Mouse (Mus musculus) myocyte (in vitro differentiated cells): ENCODE data around the gene Rgl1. TPM values are rescaled to one million over a fixed set of nuclear protein-coding genes. Genes with fewer than 3 reads are reported as not detected.

Experiments used
- H3K27me3 ChIP-seq: one replicate; pipeline ENCODE4 v1.6.1; 2011; ENCODE audit not compliant: control insufficient read depth, insufficient read depth, insufficient read length
- H3K36me3 ChIP-seq: one replicate; pipeline ENCODE4 v1.6.1; 2011; ENCODE audit not compliant: control insufficient read depth, insufficient read depth
- H3K4me2 ChIP-seq: one replicate; pipeline ENCODE4 v1.6.1; 2011; ENCODE audit warnings: low read depth, control low read depth
- H3K4me3 ChIP-seq: one replicate; pipeline ENCODE4 v1.5.1; 2011; ENCODE audit warnings: mild to moderate bottlenecking, control low read depth, moderate library complexity
- H3K79me2 ChIP-seq: one replicate; pipeline ENCODE4 v1.6.1; 2011; ENCODE audit not compliant: control insufficient read depth, insufficient read depth
- H3ac ChIP-seq: one replicate; pipeline ENCODE4 v1.6.1; 2011; ENCODE audit not compliant: control insufficient read depth, insufficient read length
- CEBPB ChIP-seq: IDR thresholded peaks from 2 replicates; pipeline ENCODE4 v1.6.1; 2011; ENCODE audit warnings: mild to moderate bottlenecking, moderate library complexity; ENCODE audit not compliant: poor library complexity, insufficient read depth, severe bottlenecking
- E2F4 ChIP-seq: IDR thresholded peaks from one replicate; pipeline ENCODE4 v1.6.1; 2011; ENCODE audit warnings: mild to moderate bottlenecking, control low read depth, moderate library complexity; ENCODE audit not compliant: insufficient read depth
- MAX ChIP-seq: IDR thresholded peaks from one replicate; pipeline ENCODE4 v1.6.1; 2011; ENCODE audit warnings: low read depth, mild to moderate bottlenecking, control low read depth
- MYOD1 ChIP-seq, 3 experiments: IDR thresholded peaks; one replicate each; pipeline ENCODE4 v1.6.1; 2011; ENCODE audit warnings: control low read depth in 2 of 3, low read depth in 2 of 3, mild to moderate bottlenecking in 2 of 3, moderate library complexity in 1 of 3; ENCODE audit not compliant: insufficient read length in 2 of 3, control insufficient read depth in 1 of 3
- MYOG ChIP-seq, 3 experiments: IDR thresholded peaks; one replicate each; pipeline ENCODE4 v1.6.1; 2011; ENCODE audit warnings: control low read depth in 2 of 3, low read depth in 2 of 3, mild to moderate bottlenecking in 2 of 3; ENCODE audit not compliant: insufficient read length in 2 of 3, control insufficient read depth in 1 of 3, insufficient read depth in 1 of 3
- POLR2A ChIP-seq: IDR thresholded peaks from one replicate; pipeline ENCODE4 v1.6.1; 2011; ENCODE audit warnings: low read depth, mild to moderate bottlenecking, control low read depth, moderate library complexity; ENCODE audit not compliant: insufficient read length
- POLR2AphosphoS2 ChIP-seq: IDR thresholded peaks from one replicate; pipeline ENCODE4 v1.6.1; 2011; ENCODE audit warnings: low read depth, control low read depth; ENCODE audit not compliant: insufficient read length
- REST ChIP-seq: IDR thresholded peaks from one replicate; pipeline ENCODE4 v1.6.1; 2011; ENCODE audit warnings: mild to moderate bottlenecking, control low read depth, moderate library complexity; ENCODE audit not compliant: insufficient read depth, insufficient read length
- SRF ChIP-seq: IDR thresholded peaks from one replicate; pipeline ENCODE4 v1.6.1; 2011; ENCODE audit warnings: low read depth; ENCODE audit not compliant: control insufficient read depth, insufficient read length
- TCF12 ChIP-seq: IDR thresholded peaks from one replicate; pipeline ENCODE4 v1.6.1; 2011; ENCODE audit warnings: mild to moderate bottlenecking, control low read depth; ENCODE audit not compliant: poor library complexity, insufficient read depth, severe bottlenecking
- TCF3 ChIP-seq: IDR thresholded peaks from one replicate; pipeline ENCODE4 v1.6.1; 2011; ENCODE audit warnings: low read depth, control low read depth; ENCODE audit not compliant: insufficient read length
- USF1 ChIP-seq: IDR thresholded peaks from one replicate; pipeline ENCODE4 v1.6.1; 2011; ENCODE audit warnings: low read depth, mild to moderate bottlenecking, control low read depth, moderate library complexity
- polyA plus RNA-seq: library from polyadenylated mRNA; unstranded; fragments of >200 nt; fragmentation: generic; extraction: Trizol; gene quantifications from one replicate; pipeline ENCODE4 v1.2.1, GENCODE M21; 2012; ENCODE audit warnings: missing spikeins

The Rgl1 gene
- polyA plus RNA-seq, 1 experiment: 4.3 TPM

DNA sequence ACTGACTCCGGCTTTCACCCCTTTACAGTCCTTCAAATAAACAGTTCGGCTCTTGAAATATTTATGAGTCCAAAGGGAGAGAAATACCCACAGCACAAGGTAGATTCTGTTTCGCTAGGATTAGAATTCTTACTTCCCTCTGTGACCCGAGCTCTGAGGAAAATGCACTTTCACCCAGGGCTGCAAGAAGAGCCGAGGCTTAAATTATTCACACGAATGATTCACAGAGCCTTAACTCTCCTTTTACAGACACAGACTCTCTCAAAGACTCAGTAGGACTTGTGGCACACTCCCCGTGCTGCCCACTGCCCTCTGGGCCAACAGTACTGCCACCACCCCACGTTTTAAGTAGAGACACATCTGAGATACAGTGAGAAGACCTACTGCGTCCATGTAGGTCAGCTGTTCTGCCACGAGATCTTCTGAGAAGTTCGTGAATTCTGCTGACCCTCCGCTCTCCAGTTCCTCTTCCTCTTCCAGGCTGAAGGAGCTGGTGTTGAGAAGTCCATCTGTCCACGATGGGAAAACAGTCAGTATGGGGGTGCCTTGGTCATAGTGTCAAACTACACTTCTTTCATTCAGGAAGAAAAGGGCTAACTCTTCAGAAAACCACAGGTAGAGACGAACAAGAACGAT is 212.1 kb downstream of the Rgl1 start:
- Histone ChIP-seq H3K79me2 (no peaks in the 10 kb centered on the region), H3K4me3 (no peak overlapping the region), H3ac (no peak overlapping the region), H3K27me3 (no peaks in the 10 kb centered on the region), H3K36me3 (no peaks in the 10 kb centered on the region), H3K4me2 (no peak overlapping the region)
- no peak for TF ChIP-seq POLR2AphosphoS2
- TF ChIP-seq USF1: no peak
- no peak for TF ChIP-seq TCF12
- no peak for TF ChIP-seq REST
- TF ChIP-seq CEBPB: no peak
- TF ChIP-seq E2F4: no peak
- no peak for TF ChIP-seq MYOG (IDR thresholded peaks at IDR 0.05; ENCODE audit: control insufficient read depth in 1 of 3, insufficient read depth in 1 of 3, insufficient read length in 2 of 3, low read depth in 2 of 3)

- Histone ChIP-seq H3K36me3 (no peaks in the 10 kb centered on the region), H3K4me3 (no peak overlapping the region), H3K27me3 (no peaks in the 10 kb centered on the region), H3K79me2 (no peaks in the 10 kb centered on the region), H3ac (no peak overlapping the region), H3K4me2 (no peak overlapping the region)
- TF ChIP-seq TCF12 (no peak), REST (no peak), MYOD1 (IDR thresholded peaks at IDR 0.05; ENCODE audit: control insufficient read depth in 1 of 3, insufficient read length in 2 of 3, low read depth in 2 of 3) (no peak), POLR2AphosphoS2 (no peak), POLR2A (no peak), MYOG (IDR thresholded peaks at IDR 0.05; ENCODE audit: control insufficient read depth in 1 of 3, insufficient read depth in 1 of 3, insufficient read length in 2 of 3, low read depth in 2 of 3) (no peak), TCF3 (no peak), USF1 (no peak), MAX (no peak)
These were observed 215.2 kb downstream of the Rgl1 start for GRCm38 (mm10) chr1:152550973-152551372.

- no peaks in the 10 kb centered on the region for H3K27me3 ChIP-seq
- H3K4me2 ChIP-seq: no peak overlapping the region
- H3K4me3 ChIP-seq: no peak overlapping the region
- H3ac ChIP-seq: no peak overlapping the region
- no peaks in the 10 kb centered on the region for H3K36me3 ChIP-seq
- no peaks in the 10 kb centered on the region for H3K79me2 ChIP-seq
- TF ChIP-seq USF1: no peak
- no peak for TF ChIP-seq MAX
- TF ChIP-seq POLR2A: no peak
- TF ChIP-seq CEBPB: no peak
- TF ChIP-seq POLR2AphosphoS2: no peak
- TF ChIP-seq TCF3: no peak
- TF ChIP-seq E2F4: no peak
- no peak for TF ChIP-seq TCF12
- TF ChIP-seq MYOG (IDR thresholded peaks at IDR 0.05; ENCODE audit: control insufficient read depth in 1 of 3, insufficient read depth in 1 of 3, insufficient read length in 2 of 3, low read depth in 2 of 3): no peak
- no peak for TF ChIP-seq REST
- TF ChIP-seq MYOD1 (IDR thresholded peaks at IDR 0.05; ENCODE audit: control insufficient read depth in 1 of 3, insufficient read length in 2 of 3, low read depth in 2 of 3): no peak
- no peak for TF ChIP-seq SRF
These were observed 215.6 kb downstream of the Rgl1 start for GRCm38 (mm10) chr1:152550544-152550943.

DNA sequence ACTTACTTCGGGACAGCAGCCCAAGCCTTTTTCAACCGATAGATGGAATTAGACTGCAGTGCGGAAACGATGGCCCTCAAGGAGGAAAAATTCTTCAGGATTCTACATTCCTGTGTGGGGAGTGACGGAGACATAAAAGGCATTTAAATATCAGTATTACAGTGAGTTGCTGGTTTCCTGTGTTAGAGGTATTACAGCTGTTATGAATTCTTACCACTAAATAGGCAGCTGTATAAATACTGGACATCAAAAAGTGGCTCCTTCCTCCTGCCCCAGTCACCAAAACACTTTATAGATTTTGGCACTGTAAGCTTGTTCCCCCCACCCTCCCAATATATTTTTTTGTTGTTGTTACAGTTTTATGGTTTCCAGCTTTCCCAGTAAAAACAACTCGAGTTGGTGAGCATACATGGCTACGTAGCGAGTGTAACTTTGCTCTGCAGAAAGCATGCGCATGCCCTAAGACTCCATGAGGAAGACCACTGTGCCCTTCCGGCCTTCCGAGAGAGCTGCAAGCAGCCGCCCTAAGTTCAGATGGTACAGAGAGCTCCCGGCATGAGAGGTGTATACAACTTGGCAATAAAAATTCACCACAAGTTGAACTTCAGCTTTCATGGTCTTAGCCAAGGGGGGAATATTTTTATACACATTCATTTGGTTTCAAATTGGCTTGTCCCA is 217.0 kb downstream of the Rgl1 start:
- Histone ChIP-seq H3K4me2 (peak overlapping the region; percentile 52), H3ac (no peak overlapping the region), H3K79me2 (no peaks in the 10 kb centered on the region), H3K36me3 (no peaks in the 10 kb centered on the region), H3K27me3 (no peaks in the 10 kb centered on the region), H3K4me3 (no peak overlapping the region)
- TF ChIP-seq E2F4 (no peak), MYOD1 (IDR thresholded peaks at IDR 0.05; ENCODE audit: control insufficient read depth in 1 of 3, insufficient read length in 2 of 3, low read depth in 2 of 3) (peak in 1 of 3 experiments; percentile 52), CEBPB (no peak), TCF3 (no peak), REST (no peak), MYOG (IDR thresholded peaks at IDR 0.05; ENCODE audit: control insufficient read depth in 1 of 3, insufficient read depth in 1 of 3, insufficient read length in 2 of 3, low read depth in 2 of 3) (no peak), USF1 (no peak), POLR2A (no peak), POLR2AphosphoS2 (no peak)
